In genomic region chrX:12122594-12123331, GRCm38 (mm10) we compare ENCODE assay signal across 8 mouse cellular contexts. TPM values are rescaled to one million over a fixed set of nuclear protein-coding genes. Genes with fewer than 3 reads are reported as not detected.
DNase-seq lines count a peak whose midpoint lies in the region; ATAC-seq and TF ChIP-seq lines count a peak whose summit lies in the region.

No protein-coding gene starts in this region.

- H3K4me2 ChIP-seq in heart, embryonic 14.5 days (ENCODE audit: low read length): peak overlapping the region; percentile 57
- peak overlapping the region; percentile 43 for H3K4me2 ChIP-seq in limb, embryonic 12.5 days

- peaks cover 34% of the 10 kb centered on the region for H3K4me1 ChIP-seq in bone marrow macrophage, adult 2 months (ENCODE audit: control insufficient read depth, insufficient read depth, low read length)
- peaks cover 18 to 20% of the 10 kb centered on the region in 2 experiments for H3K4me1 ChIP-seq in heart, embryonic 14.5 days (ENCODE audit: control insufficient read depth in 2 of 2, insufficient read depth in 2 of 2, low read length in 2 of 2)
- H3K4me1 ChIP-seq in limb, embryonic 12.5 days (replicated peaks): peaks cover 44% of the 10 kb centered on the region

- DNase-seq in kidney, adult 18-20 months: peak; percentile 34
- DNase-seq in kidney, adult 9 months: no peak
- DNase-seq in mesoderm, embryonic 11.5 days (ENCODE audit: low read depth, low spot score): peak; percentile 67
- no peak for DNase-seq in left cerebral cortex, adult 2 months (ENCODE audit: extremely low spot score in 1 of 2, low spot score in 2 of 2)

- ATAC-seq in heart, embryonic 14.5 days (ENCODE audit: insufficient number of reproducible peaks, insufficient read depth, low FRiP score, low read depth): peak; percentile 54; the same call in 1 of the 2 replicates
- ATAC-seq in limb, embryonic 12.5 days (ENCODE audit: insufficient number of reproducible peaks, insufficient read depth, low FRiP score, low TSS enrichment, low read depth): peak; percentile 80
- no peak for ATAC-seq in inflammation-experienced regulatory T-cells, adult 6 months

- no peak for TF ChIP-seq POLR2A in bone marrow macrophage, adult 2 months (IDR thresholded peaks at IDR 0.05; ENCODE audit: borderline replicate concordance, low read depth, low read length)

- H3K36me3 ChIP-seq in heart, embryonic 14.5 days (ENCODE audit: control insufficient read depth, insufficient read depth, low read length): no peaks in the 10 kb centered on the region
- no peaks in the 10 kb centered on the region for H3K36me3 ChIP-seq in limb, embryonic 12.5 days

- intact Hi-C loops in left cerebral cortex, adult 2 months (cut with DNase I): no loop called here

- peak overlapping the region; percentile 67 for H3K9ac ChIP-seq in heart, embryonic 14.5 days (ENCODE audit: low read length)
- H3K9ac ChIP-seq in limb, embryonic 12.5 days (replicated peaks): 0 out of 2 replicates have a peak overlapping the region, but pooled peaks have one; percentile 23

- no peaks in the 10 kb centered on the region for H3K9me3 ChIP-seq in heart, embryonic 14.5 days (ENCODE audit: control insufficient read depth, low read length)
- no peaks in the 10 kb centered on the region for H3K9me3 ChIP-seq in limb, embryonic 12.5 days

- H3K27ac ChIP-seq in bone marrow macrophage, adult 2 months (ENCODE audit: insufficient read depth, low read depth, low read length): peak overlapping the region; percentile 98
- H3K27ac ChIP-seq in heart, embryonic 14.5 days (replicated peaks in 1 of 2; ENCODE audit: control insufficient read depth in 1 of 2, insufficient read depth in 1 of 2, low read depth in 2 of 2, low read length in 2 of 2): peak overlapping the region; percentile 89 to 97
- H3K27ac ChIP-seq in limb, embryonic 12.5 days: peak overlapping the region; percentile 85
- H3K27ac ChIP-seq in left cerebral cortex, adult 2 months: no peak overlapping the region

- peaks cover 20% of the 10 kb centered on the region; the same call in 1 of the 2 replicates for H3K27me3 ChIP-seq in heart, embryonic 14.5 days (ENCODE audit: control insufficient read depth, insufficient read depth, low read length)
- peaks cover 66% of the 10 kb centered on the region for H3K27me3 ChIP-seq in limb, embryonic 12.5 days

- TF ChIP-seq CTCF in bone marrow macrophage, adult 2 months (IDR thresholded peaks at IDR 0.05; ENCODE audit: low read depth, low read length): no peak
- TF ChIP-seq CTCF in left cerebral cortex, adult 2 months (IDR thresholded peaks at IDR 0.05): no peak

- WGBS in heart, embryonic 14.5 days: 8% methylated on average over 21 of the region's 21 CpGs
- 13% methylated on average over 20 of the region's 21 CpGs for WGBS in limb, embryonic 12.5 days

- peak overlapping the region; percentile 49 for H3K4me3 ChIP-seq in bone marrow macrophage, adult 2 months (ENCODE audit: insufficient read depth, low read length)
- H3K4me3 ChIP-seq in heart, embryonic 14.5 days (ENCODE audit: control insufficient read depth in 1 of 2, insufficient read depth in 1 of 2, low read depth in 1 of 2, low read length in 2 of 2): peak overlapping the region; percentile 11 to 20; a peak in 3 of 4 replicates
- peak overlapping the region; percentile 9; the same call in 1 of the 2 replicates for H3K4me3 ChIP-seq in limb, embryonic 12.5 days (replicated peaks)
- no peak overlapping the region; the same call in 1 of the 2 replicates for H3K4me3 ChIP-seq in left cerebral cortex, adult 2 months

RNA-seq across cellular contexts. Expression of gene Bcor, which starts 37.4 kb away (rescaled TPM):
- polyA plus RNA-seq in bone marrow macrophage, adult 2 months (2012; ENCODE audit: insufficient read depth, insufficient read length, missing spikeins): 9.8 and 11.4 TPM in 2 replicates
- polyA plus RNA-seq in heart, embryonic 14.5 days (2014; fragmentation: Nextera tagmentation; extraction: Ambion mirVana): 17.0 and 17.7 TPM in 2 replicates
- polyA plus RNA-seq in limb, embryonic 12.5 days (2016; fragmentation: Nextera tagmentation; extraction: Ambion mirVana): 25.6 and 30.5 TPM in 2 replicates
- 10 to 100 TPM; 15.1 to 28.3 (median 23.8) TPM for polyA plus RNA-seq in inflammation-experienced regulatory T-cells, adult 6 months (2017; shearing (Covaris generic))
- total RNA-seq in left cerebral cortex, adult 2 months (2021): 10 to 100 TPM; 33.4 to 38.0 TPM

Comparison
In these comparisons a context has a peak if more than half of its experiments do, and no peak if none do; other contexts are left out.
1. DNase-seq: peak in kidney, adult 18-20 months (single experiment) and mesoderm, embryonic 11.5 days (single experiment); none in kidney, adult 9 months (single experiment) and left cerebral cortex, adult 2 months (0 of 2).